Mouse (Mus musculus) liver, embryonic 14.5 days (tissue): Measurements from ENCODE around the gene Osbpl6. TPM values are rescaled to one million over a fixed set of nuclear protein-coding genes. Genes with fewer than 3 reads are reported as not detected.

ENCODE experiments used
- ATAC-seq: fragments of 200-750 bp; cut with Nextera tagmentation; 2 replicates; pipeline ENCODE4 v1.8.0; 2017; ENCODE audit warnings: moderate number of reproducible peaks, mild to moderate bottlenecking, moderate library complexity; ENCODE audit not compliant: insufficient read depth
- DNase-seq, 3 experiments: peaks; one replicate each; pipeline ENCODE4 v3.0.0-alpha.2; 2012 to 2013; ENCODE audit warnings: low read depth in 3 of 3, low spot score in 3 of 3
- H3K27ac ChIP-seq: fragments of 300-500 bp; sonication (generic); 2 replicates; pipeline ENCODE4 v1.5.1; 2014; ENCODE audit warnings: moderate library complexity, mild to moderate bottlenecking, control low read depth, inconsistent platforms
- H3K27me3 ChIP-seq: fragments of 300-500 bp; sonication (generic); 2 replicates; pipeline ENCODE4 v1.6.1; 2014; ENCODE audit warnings: mild to moderate bottlenecking, low read length, moderate library complexity; ENCODE audit not compliant: control insufficient read depth, insufficient read depth
- H3K36me3 ChIP-seq: fragments of 300-500 bp; sonication (generic); replicated peaks from 2 replicates; pipeline ENCODE4 v1.6.1; 2014; ENCODE audit warnings: low read depth; ENCODE audit not compliant: control insufficient read depth, insufficient read depth
- H3K4me1 ChIP-seq, 2 experiments: fragments of 200-500 bp in 1 of 2; fragments of 300-500 bp in 1 of 2; sonication (generic) in 1 of 2; replicated peaks; 2 replicates each; pipeline ENCODE4 v1.6.1; 2012 to 2014; ENCODE audit warnings: antibody characterized with exemption in 1 of 2, inconsistent platforms in 1 of 2, low read length in 1 of 2; ENCODE audit not compliant: control insufficient read depth in 2 of 2, insufficient read depth in 2 of 2
- H3K4me2 ChIP-seq: fragments of 300-500 bp; sonication (generic); 2 replicates; pipeline ENCODE4 v1.6.1; 2014; ENCODE audit warnings: low read depth, mild to moderate bottlenecking, control low read depth, moderate library complexity
- H3K4me3 ChIP-seq, 2 experiments: fragments of 200-500 bp in 1 of 2; fragments of 300-500 bp in 1 of 2; sonication (generic) in 1 of 2; 2 replicates each; pipeline ENCODE4 v1.5.1; 2012 to 2014; ENCODE audit warnings: low read depth in 2 of 2, low read length in 2 of 2, mild to moderate bottlenecking in 2 of 2, control low read depth in 1 of 2, inconsistent platforms in 1 of 2, moderate library complexity in 1 of 2; ENCODE audit not compliant: insufficient read depth in 1 of 2
- H3K9ac ChIP-seq: fragments of 300-500 bp; sonication (generic); replicated peaks from 2 replicates; pipeline ENCODE4 v1.6.1; 2014; ENCODE audit warnings: mild to moderate bottlenecking, control low read depth, moderate library complexity
- H3K9me3 ChIP-seq: fragments of 300-500 bp; sonication (generic); 2 replicates; pipeline ENCODE4 v1.6.1; 2016; ENCODE audit warnings: low read length, mixed read lengths; ENCODE audit not compliant: control insufficient read depth
- CTCF ChIP-seq: IDR thresholded peaks from 2 replicates; pipeline ENCODE4 v1.5.1; 2016; ENCODE audit warnings: antibody characterized with exemption, low read depth, control low read depth
- EP300 ChIP-seq: IDR thresholded peaks from 2 replicates; pipeline ENCODE4 v1.6.1; 2016; ENCODE audit warnings: antibody characterized with exemption, low read depth
- WGBS: fragments of 180-500 bp; shearing (Covaris S2); extraction: QIAGEN DNeasy Blood & Tissue Kit; methylation state at CpG from one replicate; pipeline ENCODE4 v1.1.7; 2014; ENCODE audit not compliant: insufficient replicate concordance; 5-methylcytosine and 5-hydroxymethylcytosine counted together
- polyA plus RNA-seq, 2 experiments: library from polyadenylated mRNA; depleted of rRNA in 1 of 2; stranded (reverse) in 1 of 2; unstranded in 1 of 2; fragments of >200 nt; fragmentation: Nextera tagmentation in 1 of 2; extraction: Ambion mirVana in 1 of 2; gene quantifications; 2 replicates each; pipeline versions ENCODE4 v1.2.1 to v1.2.3; 2012 to 2014

The Osbpl6 gene
- polyA plus RNA-seq, 2 experiments: 0.17 to 0.20 TPM

DNA sequence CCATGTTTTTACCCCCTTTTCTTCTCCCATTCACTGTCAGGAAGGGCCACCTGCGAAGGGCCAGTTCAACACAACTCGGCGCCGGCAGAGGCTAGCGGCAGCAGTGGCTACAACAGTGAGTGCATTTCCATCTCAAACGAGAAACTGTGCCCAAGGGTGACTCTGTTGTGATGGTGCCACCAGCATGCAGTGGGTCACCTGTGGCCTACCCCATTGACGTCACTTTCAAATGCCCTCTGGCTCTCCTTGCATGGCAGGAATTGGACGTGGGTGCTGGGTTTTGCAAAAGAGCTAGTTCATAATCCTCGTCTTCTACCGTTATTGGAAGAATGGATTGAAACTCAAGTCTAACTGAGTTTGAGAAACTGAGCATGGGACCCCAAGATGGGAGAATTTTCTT is 153.8 kb downstream of the Osbpl6 start:
- no peak for ATAC-seq
- DNase-seq: no peak
- no peak overlapping the region for H3K27ac ChIP-seq
- H3K36me3 ChIP-seq: no peaks in the 10 kb centered on the region
- WGBS: 67% methylated on average over 10 of the region's 10 CpGs
- no peaks in the 10 kb centered on the region for H3K9me3 ChIP-seq
- no peaks in the 10 kb centered on the region for H3K4me1 ChIP-seq
- no peak overlapping the region for H3K4me2 ChIP-seq
- no peak overlapping the region for H3K9ac ChIP-seq
- TF ChIP-seq EP300 (no peak), CTCF (no peak)
- no peak overlapping the region for H3K4me3 ChIP-seq
- no peaks in the 10 kb centered on the region for H3K27me3 ChIP-seq

DNA sequence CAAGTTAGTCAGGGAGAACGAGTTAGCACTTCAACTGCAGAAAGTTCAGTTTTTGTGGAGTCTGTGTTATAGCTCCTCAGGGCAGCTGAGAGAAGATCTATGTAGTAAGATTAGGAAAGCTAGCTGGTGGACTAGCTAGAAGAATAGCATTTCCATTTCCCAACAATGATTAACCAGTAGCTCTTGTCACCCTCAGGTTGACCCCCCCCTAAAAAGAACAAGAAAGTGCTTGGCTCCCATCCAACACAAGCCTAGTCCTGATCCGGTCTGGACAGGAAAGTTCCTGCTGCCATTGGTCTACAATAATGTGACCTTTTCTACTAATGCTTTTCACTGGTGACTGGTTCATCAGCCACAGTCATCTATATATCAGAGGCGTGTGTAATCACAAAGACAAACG is 157.6 kb downstream of the Osbpl6 start:
- H3K9me3 ChIP-seq: no peaks in the 10 kb centered on the region
- ATAC-seq (no peak), DNase-seq (peak; percentile 9 to 17 (median 12))
- H3K4me1 ChIP-seq: no peaks in the 10 kb centered on the region
- no peak overlapping the region for H3K4me3 ChIP-seq
- 60% methylated on average over 4 of the region's 4 CpGs for WGBS
- H3K27ac ChIP-seq: no peak overlapping the region
- no peaks in the 10 kb centered on the region for H3K27me3 ChIP-seq
- H3K4me2 ChIP-seq: no peak overlapping the region
- TF ChIP-seq CTCF (no peak), EP300 (no peak)
- H3K9ac ChIP-seq: no peak overlapping the region
- no peaks in the 10 kb centered on the region for H3K36me3 ChIP-seq

DNA sequence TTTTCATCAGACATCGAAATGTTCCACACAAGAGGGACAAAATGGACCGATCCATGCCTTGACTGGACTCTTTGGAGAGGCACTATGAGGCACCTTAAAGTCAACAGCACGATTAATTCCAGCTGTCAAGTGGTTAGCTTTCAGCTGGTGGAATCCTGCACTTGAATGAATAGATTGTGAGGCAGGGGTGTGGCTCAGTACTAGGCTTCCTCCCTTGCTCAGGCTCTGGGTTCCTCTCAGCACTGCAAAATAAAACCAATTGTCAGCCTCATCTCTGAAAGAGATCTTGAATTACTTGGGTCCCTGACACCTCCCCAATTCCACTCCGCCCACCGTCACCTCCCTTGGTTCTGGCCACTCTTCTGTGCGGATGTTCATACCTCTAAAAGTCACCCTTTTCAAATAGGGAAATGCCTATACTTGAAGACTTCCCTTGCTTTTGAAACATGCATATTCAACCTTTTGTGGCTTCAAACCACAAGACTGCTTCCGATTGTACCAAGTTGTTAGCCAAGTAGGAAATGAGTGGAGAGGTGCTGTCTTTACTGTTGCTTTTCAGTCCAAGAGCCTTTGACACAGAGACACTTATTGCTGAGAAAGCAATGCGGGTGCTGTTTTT is 160.7 kb downstream of the Osbpl6 start:
- 24% methylated on average over 8 of the region's 8 CpGs for WGBS
- Histone ChIP-seq H3K36me3 (no peaks in the 10 kb centered on the region), H3K4me2 (no peak overlapping the region), H3K4me1 (no peaks in the 10 kb centered on the region), H3K9me3 (no peaks in the 10 kb centered on the region), H3K4me3 (no peak overlapping the region), H3K9ac (no peak overlapping the region), H3K27me3 (no peaks in the 10 kb centered on the region), H3K27ac (no peak overlapping the region)
- ATAC-seq: no peak
- DNase-seq: no peak
- TF ChIP-seq EP300 (no peak), CTCF (no peak)

DNA sequence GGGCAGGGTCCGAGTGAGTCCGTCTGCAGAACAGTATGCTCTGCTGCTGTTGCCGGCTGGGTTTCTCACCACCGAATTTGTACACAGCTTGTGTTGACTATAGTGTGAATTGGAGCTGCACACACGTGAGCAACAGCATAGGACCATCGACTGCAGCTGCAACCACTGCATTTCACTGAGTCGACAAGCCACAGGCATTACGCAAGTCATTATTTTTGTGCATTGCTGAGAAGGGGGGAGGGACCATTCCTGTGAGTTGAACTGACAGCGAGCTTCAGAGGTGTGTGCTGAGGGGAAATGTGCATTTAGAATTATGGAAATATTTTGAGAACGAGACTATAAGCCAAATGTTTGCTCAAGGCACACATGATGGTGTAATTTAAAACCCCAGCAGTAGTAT is 165.2 kb downstream of the Osbpl6 start:
- ATAC-seq (no peak), DNase-seq (no peak)
- Histone ChIP-seq H3K9ac (no peak overlapping the region), H3K36me3 (no peaks in the 10 kb centered on the region), H3K4me2 (no peak overlapping the region), H3K27ac (no peak overlapping the region), H3K4me1 (no peaks in the 10 kb centered on the region), H3K9me3 (no peaks in the 10 kb centered on the region), H3K27me3 (no peaks in the 10 kb centered on the region), H3K4me3 (no peak overlapping the region)
- TF ChIP-seq CTCF (no peak), EP300 (no peak)
- 46% methylated on average over 10 of the region's 10 CpGs for WGBS

DNA sequence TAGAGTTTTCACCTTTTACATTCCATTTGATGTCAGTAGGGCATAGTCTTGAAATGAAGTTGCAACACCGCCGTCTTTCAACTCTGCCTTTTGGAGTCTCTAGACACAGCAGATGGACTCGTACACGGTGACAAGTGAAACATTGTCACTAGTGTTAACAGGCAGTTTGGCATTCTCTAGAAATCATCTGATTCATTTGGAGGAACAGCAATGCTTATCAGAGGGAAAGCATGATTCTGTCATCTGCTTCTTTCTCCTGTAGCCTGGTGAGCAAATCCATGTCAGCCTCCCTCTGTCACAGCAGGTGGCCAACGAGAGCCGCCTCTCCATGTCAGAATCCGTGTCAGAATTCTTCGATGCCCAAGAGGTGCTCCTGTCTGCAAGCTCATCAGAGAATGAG is 172.6 kb downstream of the Osbpl6 start:
- no peaks in the 10 kb centered on the region for H3K9me3 ChIP-seq
- TF ChIP-seq CTCF (no peak), EP300 (no peak)
- ATAC-seq: no peak
- no peak overlapping the region for H3K27ac ChIP-seq
- no peak for DNase-seq
- H3K27me3 ChIP-seq: no peaks in the 10 kb centered on the region
- no peak overlapping the region for H3K4me2 ChIP-seq
- H3K36me3 ChIP-seq: no peaks in the 10 kb centered on the region
- no peaks in the 10 kb centered on the region for H3K4me1 ChIP-seq
- H3K9ac ChIP-seq: no peak overlapping the region
- no peak overlapping the region for H3K4me3 ChIP-seq
- 79% methylated on average over 8 of the region's 8 CpGs for WGBS
